Mouse (Mus musculus) kidney, adult 2 months (tissue): ENCODE data around the gene Xylt1.

Experiments
- CTCF ChIP-seq: fragments of 200-500 bp; conservative IDR thresholded peaks from 2 replicates; pipeline ENCODE4 v1.5.1; 2011; ENCODE audit warnings: low read depth, mild to moderate bottlenecking, control low read depth, low read length, moderate library complexity, mixed read lengths; ENCODE audit not compliant: insufficient read depth, insufficient read length
- POLR2A ChIP-seq: fragments of 200-500 bp; IDR thresholded peaks from one replicate; pipeline ENCODE4 v1.6.1; 2011; ENCODE audit warnings: low read depth, low read length, control low read depth

GRCm38 (mm10) chr7:117515794-117516193, 135.0 kb downstream of the Xylt1 start:
- no peak for TF ChIP-seq CTCF
- no peak for TF ChIP-seq POLR2A
